Mouse (Mus musculus): Measurements from ENCODE around the gene Pafah2. TPM values are rescaled to one million over a fixed set of nuclear protein-coding genes. Genes with fewer than 3 reads are reported as not detected.

Pafah2 gene
- polyA plus RNA-seq, 1 experiment from 2014 or later: 6.3 TPM

- 73% methylated on average over 7 of the region's 7 CpGs for WGBS
- H3K27ac ChIP-seq: no peak overlapping the region
- DNase-seq (ENCODE audit: extremely low spot score, low spot score): no peak
- no peaks in the 10 kb centered on the region for H3K36me3 ChIP-seq (replicated peaks)
- H3K9me3 ChIP-seq: no peaks in the 10 kb centered on the region
- peaks cover 8% of the 10 kb centered on the region; the same call in 1 of the 2 replicates for H3K27me3 ChIP-seq (ENCODE audit: poor library complexity, severe bottlenecking)
- no peak overlapping the region for H3K4me3 ChIP-seq
- peaks cover 41% of the 10 kb centered on the region for H3K4me1 ChIP-seq
Measured at GRCm38 (mm10) chr4:134403721-134404120, 7.6 kb downstream of the Pafah2 start.

GRCm38 (mm10) chr4:134409286-134409685 is 13.2 kb downstream of the Pafah2 start:
- peaks cover 28% of the 10 kb centered on the region for H3K36me3 ChIP-seq (replicated peaks)
- WGBS: 71% methylated on average over 5 of the region's 5 CpGs
- no peak overlapping the region for H3K4me3 ChIP-seq
- 0 out of 2 replicates have a peak, but pooled peaks cover 4% of the 10 kb centered on the region for H3K4me1 ChIP-seq
- peaks cover 5% of the 10 kb centered on the region; the same call in 1 of the 2 replicates for H3K9me3 ChIP-seq
- no peak overlapping the region for H3K27ac ChIP-seq
- DNase-seq (ENCODE audit: extremely low spot score, low spot score): no peak
- no peaks in the 10 kb centered on the region for H3K27me3 ChIP-seq (ENCODE audit: poor library complexity, severe bottlenecking)

- no peak for DNase-seq (ENCODE audit: extremely low spot score, low spot score)
- H3K9me3 ChIP-seq: no peaks in the 10 kb centered on the region
- no peak overlapping the region for H3K27ac ChIP-seq
- peaks cover 35% of the 10 kb centered on the region for H3K36me3 ChIP-seq (replicated peaks)
- no peak overlapping the region for H3K4me3 ChIP-seq
- peaks cover 9% of the 10 kb centered on the region; the same call in 1 of the 2 replicates for H3K4me1 ChIP-seq
- 92% methylated on average over 17 of the region's 17 CpGs for WGBS
- no peaks in the 10 kb centered on the region for H3K27me3 ChIP-seq (ENCODE audit: poor library complexity, severe bottlenecking)
Measured at GRCm38 (mm10) chr4:134416177-134416576, 20.1 kb downstream of the Pafah2 start.

- no peaks in the 10 kb centered on the region for H3K27me3 ChIP-seq (ENCODE audit: poor library complexity, severe bottlenecking)
- H3K36me3 ChIP-seq (replicated peaks): peaks cover 32% of the 10 kb centered on the region
- no peak overlapping the region for H3K27ac ChIP-seq
- no peak overlapping the region for H3K4me3 ChIP-seq
- no peak for DNase-seq (ENCODE audit: extremely low spot score, low spot score)
- H3K9me3 ChIP-seq: no peaks in the 10 kb centered on the region
- peaks cover 9% of the 10 kb centered on the region; the same call in 1 of the 2 replicates for H3K4me1 ChIP-seq
- WGBS: 77% methylated on average over 15 of the region's 15 CpGs
Measured at GRCm38 (mm10) chr4:134416602-134417001, 20.5 kb downstream of the Pafah2 start.

GRCm38 (mm10) chr4:134417111-134417510 is 21.0 kb downstream of the Pafah2 start:
- WGBS: 72% methylated on average over 7 of the region's 7 CpGs
- Histone ChIP-seq H3K36me3 (replicated peaks) (peaks cover 29% of the 10 kb centered on the region), H3K9me3 (no peaks in the 10 kb centered on the region), H3K27me3 (ENCODE audit: poor library complexity, severe bottlenecking) (no peaks in the 10 kb centered on the region), H3K27ac (no peak overlapping the region), H3K4me3 (no peak overlapping the region), H3K4me1 (peaks cover 12% of the 10 kb centered on the region; the same call in 1 of the 2 replicates)
- DNase-seq (ENCODE audit: extremely low spot score, low spot score): no peak

GRCm38 (mm10) chr4:134421971-134422370 is 25.9 kb downstream of the Pafah2 start:
- no peaks in the 10 kb centered on the region for H3K27me3 ChIP-seq (ENCODE audit: poor library complexity, severe bottlenecking)
- 84% methylated on average over 11 of the region's 11 CpGs for WGBS
- DNase-seq (ENCODE audit: extremely low spot score, low spot score): no peak

GRCm38 (mm10) chr4:134423949-134424348 is 27.8 kb downstream of the Pafah2 start:
- no peaks in the 10 kb centered on the region; the same call in 1 of the 2 replicates for H3K36me3 ChIP-seq (replicated peaks)
- WGBS: 93% methylated on average over 7 of the region's 7 CpGs
- H3K27me3 ChIP-seq (ENCODE audit: poor library complexity, severe bottlenecking): no peaks in the 10 kb centered on the region
- no peak for DNase-seq (ENCODE audit: extremely low spot score, low spot score)
- H3K4me3 ChIP-seq: no peak overlapping the region
- no peak overlapping the region for H3K27ac ChIP-seq
- H3K9me3 ChIP-seq: no peaks in the 10 kb centered on the region
- 0 out of 2 replicates have a peak, but pooled peaks cover 4% of the 10 kb centered on the region for H3K4me1 ChIP-seq

More at GRCm38 (mm10) chr4:134421971-134422370, 25.9 kb downstream of the Pafah2 start:
- no peak overlapping the region for H3K4me3 ChIP-seq
- 0 out of 2 replicates have a peak, but pooled peaks cover 4% of the 10 kb centered on the region for H3K4me1 ChIP-seq
- 0 out of 2 replicates have a peak overlapping the region, but pooled peaks have one; percentile 12 for H3K27ac ChIP-seq
- H3K36me3 ChIP-seq (replicated peaks): peaks cover 11% of the 10 kb centered on the region
- no peaks in the 10 kb centered on the region for H3K9me3 ChIP-seq

GRCm38 (mm10) chr4:134425088-134425487 is 29.0 kb downstream of the Pafah2 start:
- 80% methylated on average over 7 of the region's 7 CpGs for WGBS
- DNase-seq (ENCODE audit: extremely low spot score, low spot score): no peak

GRCm38 (mm10) chr4:134430381-134431004 is 34.4 kb downstream of the Pafah2 start:
- Histone ChIP-seq H3K4me1 (peaks cover 13% of the 10 kb centered on the region; the same call in 1 of the 2 replicates), H3K27me3 (ENCODE audit: poor library complexity, severe bottlenecking) (no peaks in the 10 kb centered on the region), H3K36me3 (replicated peaks) (no peaks in the 10 kb centered on the region), H3K4me3 (no peak overlapping the region), H3K27ac (peak overlapping the region; percentile 69), H3K9me3 (no peaks in the 10 kb centered on the region)
- WGBS: 71% methylated on average over 23 of the region's 23 CpGs
- DNase-seq (ENCODE audit: extremely low spot score, low spot score): peak; percentile 30

More at GRCm38 (mm10) chr4:134425088-134425487, 29.0 kb downstream of the Pafah2 start:
- no peak overlapping the region for H3K27ac ChIP-seq
- H3K36me3 ChIP-seq (replicated peaks): no peaks in the 10 kb centered on the region; the same call in 1 of the 2 replicates
- no peaks in the 10 kb centered on the region for H3K27me3 ChIP-seq (ENCODE audit: poor library complexity, severe bottlenecking)
- no peaks in the 10 kb centered on the region for H3K9me3 ChIP-seq
- no peak overlapping the region for H3K4me3 ChIP-seq
- peaks cover 7% of the 10 kb centered on the region; the same call in 1 of the 2 replicates for H3K4me1 ChIP-seq

- Histone ChIP-seq H3K4me3 (no peak overlapping the region), H3K27ac (no peak overlapping the region), H3K9me3 (no peaks in the 10 kb centered on the region), H3K36me3 (replicated peaks) (no peaks in the 10 kb centered on the region), H3K27me3 (ENCODE audit: poor library complexity, severe bottlenecking) (no peaks in the 10 kb centered on the region), H3K4me1 (peaks cover 20% of the 10 kb centered on the region; the same call in 1 of the 2 replicates)
- no peak for DNase-seq (ENCODE audit: extremely low spot score, low spot score)
- 91% methylated on average over 15 of the region's 15 CpGs for WGBS
Measured at GRCm38 (mm10) chr4:134432686-134433360, 36.7 kb downstream of the Pafah2 start.

- WGBS: 72% methylated on average over 7 of the region's 7 CpGs
- H3K9me3 ChIP-seq: no peaks in the 10 kb centered on the region
- H3K4me1 ChIP-seq: 0 out of 2 replicates have a peak, but pooled peaks cover 7% of the 10 kb centered on the region
- H3K27me3 ChIP-seq (ENCODE audit: poor library complexity, severe bottlenecking): no peaks in the 10 kb centered on the region
- no peak overlapping the region for H3K4me3 ChIP-seq
- no peak for DNase-seq (ENCODE audit: extremely low spot score, low spot score)
- no peaks in the 10 kb centered on the region for H3K36me3 ChIP-seq (replicated peaks)
- H3K27ac ChIP-seq: no peak overlapping the region
Measured at GRCm38 (mm10) chr4:134436185-134436584, 40.1 kb downstream of the Pafah2 start.

- Histone ChIP-seq H3K9me3 (no peaks in the 10 kb centered on the region), H3K36me3 (replicated peaks) (no peaks in the 10 kb centered on the region), H3K27me3 (ENCODE audit: poor library complexity, severe bottlenecking) (no peaks in the 10 kb centered on the region), H3K4me1 (0 out of 2 replicates have a peak, but pooled peaks cover 7% of the 10 kb centered on the region), H3K27ac (no peak overlapping the region), H3K4me3 (no peak overlapping the region)
- no peak for DNase-seq (ENCODE audit: extremely low spot score, low spot score)
- 76% methylated on average over 10 of the region's 10 CpGs for WGBS
Measured at GRCm38 (mm10) chr4:134436659-134437058, 40.5 kb downstream of the Pafah2 start.

- Histone ChIP-seq H3K36me3 (replicated peaks) (no peaks in the 10 kb centered on the region), H3K9me3 (peaks cover 5% of the 10 kb centered on the region; the same call in 1 of the 2 replicates), H3K27ac (no peak overlapping the region), H3K4me3 (no peak overlapping the region), H3K4me1 (peaks cover 11% of the 10 kb centered on the region), H3K27me3 (ENCODE audit: poor library complexity, severe bottlenecking) (no peaks in the 10 kb centered on the region)
- WGBS: 80% methylated on average over 3 of the region's 3 CpGs
- no peak for DNase-seq (ENCODE audit: extremely low spot score, low spot score)
Measured at GRCm38 (mm10) chr4:134439119-134439518, 43.0 kb downstream of the Pafah2 start.

All from forebrain, embryonic 10.5 days (tissue).